Mouse (Mus musculus) thymus, adult 2 months (tissue): ENCODE results near the gene Filip1. TPM values are rescaled to one million over a fixed set of nuclear protein-coding genes. Genes with fewer than 3 reads are reported as not detected.

ENCODE experiments used
- DNase-seq: peaks from one replicate; pipeline ENCODE4 v3.0.0; 2021
- H3K27ac ChIP-seq: fragments of 200-500 bp; 2 replicates; pipeline ENCODE4 v1.5.1; 2012; ENCODE audit warnings: low read length, control low read depth; ENCODE audit not compliant: control insufficient read depth, insufficient read depth
- H3K27me3 ChIP-seq: fragments of 200-500 bp; 2 replicates; pipeline ENCODE4 v1.6.1; 2012; ENCODE audit warnings: mild to moderate bottlenecking, low read length, moderate library complexity, mixed read lengths; ENCODE audit not compliant: control insufficient read depth, insufficient read depth
- H3K36me3 ChIP-seq: fragments of 200-500 bp; 2 replicates; pipeline ENCODE4 v1.6.1; 2012; ENCODE audit warnings: mild to moderate bottlenecking, low read length, moderate library complexity; ENCODE audit not compliant: control insufficient read depth, insufficient read depth
- H3K4me1 ChIP-seq: fragments of 200-500 bp; replicated peaks from 2 replicates; pipeline ENCODE4 v1.6.1; 2012; ENCODE audit warnings: low read length; ENCODE audit not compliant: control insufficient read depth, insufficient read depth
- H3K4me3 ChIP-seq: fragments of 200-500 bp; 2 replicates; pipeline ENCODE4 v1.5.1; 2012; ENCODE audit warnings: mild to moderate bottlenecking, low read length, control low read depth, moderate library complexity; ENCODE audit not compliant: control insufficient read depth, insufficient read depth
- CTCF ChIP-seq: fragments of 200-500 bp; IDR thresholded peaks from 2 replicates; pipeline ENCODE4 v1.5.1; 2012; ENCODE audit warnings: mild to moderate bottlenecking, control low read depth, low read length, moderate library complexity, borderline replicate concordance; ENCODE audit not compliant: control insufficient read depth, poor library complexity, insufficient read depth; ENCODE audit errors: extremely low read depth
- POLR2A ChIP-seq: fragments of 200-500 bp; IDR thresholded peaks from 2 replicates; pipeline ENCODE4 v1.6.1; 2012; ENCODE audit warnings: mild to moderate bottlenecking, low read length, control low read depth, moderate library complexity; ENCODE audit not compliant: control insufficient read depth, poor library complexity, insufficient read depth; ENCODE audit errors: extremely low read depth
- WGBS: fragments of 180-500 bp; shearing (Covaris S2); methylation state at CpG from one replicate; pipeline ENCODE4 v1.1.7; 2018; 5-methylcytosine and 5-hydroxymethylcytosine counted together
- polyA plus RNA-seq: library from polyadenylated mRNA; depleted of rRNA; stranded (reverse); fragments of >200 nt; gene quantifications from 2 replicates; pipeline ENCODE4 v1.2.3, GENCODE M21; 2012

Gene Filip1
- polyA plus RNA-seq, 1 experiment: 0.90 TPM

DNA sequence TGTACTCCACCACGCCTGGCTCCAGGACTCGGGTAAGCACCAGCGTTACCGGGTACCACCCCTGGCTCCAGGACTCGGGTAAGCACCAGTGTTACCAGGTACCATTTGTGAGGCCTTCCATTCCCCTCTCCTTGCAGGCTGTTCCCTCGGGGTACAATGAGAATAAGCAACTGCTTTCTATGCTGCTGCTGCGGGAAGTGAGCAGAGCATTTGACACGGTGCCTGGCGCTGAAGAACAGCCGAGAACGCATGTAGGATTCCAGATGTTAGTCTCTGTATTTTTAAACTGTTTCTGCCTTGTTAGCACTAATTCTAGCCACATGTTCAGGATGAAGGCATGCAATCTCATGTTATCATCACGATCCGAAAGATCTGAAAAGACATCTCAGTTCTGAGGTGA lies 635 bp downstream of the Filip1 start:
- 95% methylated on average over 13 of the region's 13 CpGs for WGBS

DNA sequence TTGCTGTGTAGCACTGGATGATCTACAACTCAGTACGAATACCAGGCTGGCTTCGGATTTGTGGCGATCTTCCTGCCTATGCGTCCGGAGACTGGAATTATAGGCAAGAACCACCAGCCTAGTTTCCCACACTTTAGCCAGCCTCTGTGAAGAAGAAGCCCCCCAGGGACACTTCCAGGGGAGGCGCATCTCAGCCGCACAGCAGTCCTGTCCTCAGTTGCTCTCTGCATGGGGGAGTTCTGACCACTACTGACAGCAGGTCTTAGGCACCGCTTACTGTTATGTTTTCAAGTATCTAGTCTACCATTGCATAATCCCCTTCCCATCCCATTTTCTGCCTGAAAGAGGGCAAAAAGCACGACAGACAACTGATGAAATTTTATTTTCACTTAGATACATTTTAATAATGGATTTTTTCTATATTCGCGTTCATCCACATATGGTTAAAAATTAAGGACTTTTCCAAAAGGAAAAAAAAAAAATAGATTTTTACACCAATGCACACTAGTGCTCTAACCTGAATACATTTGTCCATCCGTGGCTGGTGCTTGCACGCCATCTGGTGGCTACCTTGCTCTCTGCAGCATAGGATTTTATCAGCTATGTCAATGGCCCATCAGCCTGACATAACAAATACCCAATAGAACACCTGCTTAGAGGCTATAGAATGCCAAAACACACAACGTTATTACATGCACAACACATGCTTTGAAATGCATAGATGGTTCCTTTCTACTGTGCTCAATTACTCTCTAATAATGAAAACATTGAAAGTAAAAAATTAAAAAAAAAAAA lies 10.1 kb downstream of the Filip1 start:
- no peak overlapping the region for H3K27ac ChIP-seq
- no peaks in the 10 kb centered on the region for H3K36me3 ChIP-seq
- H3K4me3 ChIP-seq: no peak overlapping the region
- 61% methylated on average over 14 of the region's 14 CpGs for WGBS
- DNase-seq: peak; percentile 81
- no peaks in the 10 kb centered on the region for H3K4me1 ChIP-seq
- no peaks in the 10 kb centered on the region for H3K27me3 ChIP-seq
- TF ChIP-seq CTCF: no peak
- no peak for TF ChIP-seq POLR2A

More for the DNA sequence above, 635 bp downstream of the Filip1 start:
- Histone ChIP-seq H3K36me3 (no peaks in the 10 kb centered on the region), H3K27me3 (no peaks in the 10 kb centered on the region), H3K27ac (no peak overlapping the region), H3K4me3 (no peak overlapping the region), H3K4me1 (no peaks in the 10 kb centered on the region)
- no peak for TF ChIP-seq CTCF
- no peak for TF ChIP-seq POLR2A
- no peak for DNase-seq

DNA sequence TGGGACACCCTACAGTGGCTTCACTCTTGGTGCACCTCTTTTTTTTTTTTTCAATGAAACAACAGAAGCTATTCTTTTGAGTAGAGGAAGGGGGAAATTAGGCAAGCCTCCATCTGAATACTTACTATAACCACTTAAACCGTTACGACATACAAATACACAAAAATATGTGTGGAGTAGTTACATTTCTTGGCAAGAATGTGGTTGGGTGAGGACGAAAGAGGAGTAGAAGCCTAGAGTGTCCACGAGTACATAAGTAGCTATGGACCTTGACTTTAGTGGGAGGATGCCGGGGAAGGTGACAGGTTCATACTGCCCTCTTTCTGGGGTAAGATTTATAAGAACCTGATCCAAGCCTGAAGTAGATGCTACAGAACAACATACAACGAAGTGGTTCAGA lies 15.4 kb downstream of the Filip1 start:
- no peak for TF ChIP-seq POLR2A
- TF ChIP-seq CTCF: no peak
- Histone ChIP-seq H3K4me3 (no peak overlapping the region), H3K27me3 (no peaks in the 10 kb centered on the region), H3K4me1 (no peaks in the 10 kb centered on the region), H3K27ac (no peak overlapping the region), H3K36me3 (no peaks in the 10 kb centered on the region)
- WGBS: 91% methylated on average over 6 of the region's 6 CpGs
- DNase-seq: no peak

DNA sequence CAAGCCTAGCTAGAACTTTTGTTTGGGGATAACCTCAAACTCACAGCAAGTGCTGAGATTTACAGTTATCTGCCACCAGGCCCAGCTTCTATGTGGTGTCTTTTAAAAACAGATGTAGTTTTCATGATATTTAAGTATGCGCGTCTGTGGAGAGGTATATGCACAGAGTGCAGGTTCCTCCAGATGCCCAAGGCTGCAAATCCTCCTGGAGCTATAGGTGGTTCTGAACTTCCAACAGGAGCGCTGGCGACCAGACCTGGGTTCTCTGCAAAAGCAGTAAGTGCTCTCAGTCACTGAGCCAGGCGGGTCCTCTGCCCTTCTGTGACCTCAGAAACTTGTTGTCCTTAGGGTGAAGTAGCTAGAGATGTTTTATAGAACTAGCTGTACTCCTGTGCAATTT lies 18.4 kb downstream of the Filip1 start:
- H3K27ac ChIP-seq: no peak overlapping the region
- H3K36me3 ChIP-seq: no peaks in the 10 kb centered on the region
- TF ChIP-seq POLR2A (no peak), CTCF (no peak)
- H3K4me1 ChIP-seq: no peaks in the 10 kb centered on the region
- no peaks in the 10 kb centered on the region for H3K27me3 ChIP-seq
- no peak for DNase-seq
- WGBS: 95% methylated on average over 5 of the region's 5 CpGs
- H3K4me3 ChIP-seq: no peak overlapping the region

DNA sequence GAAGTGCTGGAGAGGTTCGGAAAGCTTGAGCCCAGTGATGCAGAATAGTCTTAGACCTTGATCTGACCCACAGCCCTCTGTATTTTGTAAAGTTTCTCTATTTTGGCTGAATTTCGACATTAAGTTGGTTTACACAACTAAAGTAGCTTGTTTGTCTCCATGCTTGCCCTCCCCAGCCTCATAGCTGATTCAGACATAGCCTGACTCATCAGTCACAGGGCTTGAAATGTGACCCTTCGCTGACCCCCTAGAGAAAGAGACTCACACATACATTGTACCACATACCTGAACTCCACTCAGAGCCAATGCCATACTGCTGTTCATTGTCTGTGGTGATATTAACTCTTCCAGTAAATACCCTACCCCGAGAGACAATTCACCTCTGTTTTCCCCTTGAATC lies 19.6 kb downstream of the Filip1 start:
- no peak for DNase-seq
- no peak for TF ChIP-seq CTCF
- no peak for TF ChIP-seq POLR2A
- Histone ChIP-seq H3K4me1 (no peaks in the 10 kb centered on the region), H3K36me3 (no peaks in the 10 kb centered on the region), H3K4me3 (no peak overlapping the region), H3K27ac (no peak overlapping the region), H3K27me3 (no peaks in the 10 kb centered on the region)
- WGBS: 90% methylated on average over 4 of the region's 4 CpGs

DNA sequence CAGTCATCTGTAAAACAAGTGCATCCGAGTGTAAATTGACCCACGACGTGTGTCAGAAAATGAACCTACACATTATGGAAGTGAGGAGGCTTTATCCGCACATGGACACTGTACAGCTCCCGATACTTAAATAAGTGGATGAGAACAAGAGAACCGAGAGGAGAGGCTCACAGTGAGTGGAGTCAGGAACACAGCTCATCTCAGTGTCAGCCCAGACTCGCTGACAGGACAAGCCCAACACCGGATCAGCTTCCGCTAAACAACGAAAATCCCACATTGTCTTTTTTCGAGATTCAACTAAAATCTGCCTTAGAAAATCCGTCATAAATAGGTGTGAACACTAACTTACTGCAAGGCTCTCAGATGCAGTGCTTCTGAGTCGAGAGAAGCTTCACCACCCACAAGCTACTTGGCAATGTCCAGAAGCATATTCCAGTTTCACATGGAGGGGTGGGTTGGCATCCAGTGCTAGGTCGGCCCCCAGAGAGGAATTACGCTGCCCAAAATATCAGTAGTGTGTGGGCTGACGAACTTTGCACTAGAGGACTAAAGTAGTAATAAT lies 22.1 kb downstream of the Filip1 start:
- Histone ChIP-seq H3K27ac (no peak overlapping the region), H3K4me1 (no peaks in the 10 kb centered on the region), H3K4me3 (no peak overlapping the region), H3K27me3 (no peaks in the 10 kb centered on the region), H3K36me3 (no peaks in the 10 kb centered on the region)
- WGBS: 96% methylated on average over 16 of the region's 16 CpGs
- DNase-seq: no peak
- TF ChIP-seq CTCF (no peak), POLR2A (no peak)

DNA sequence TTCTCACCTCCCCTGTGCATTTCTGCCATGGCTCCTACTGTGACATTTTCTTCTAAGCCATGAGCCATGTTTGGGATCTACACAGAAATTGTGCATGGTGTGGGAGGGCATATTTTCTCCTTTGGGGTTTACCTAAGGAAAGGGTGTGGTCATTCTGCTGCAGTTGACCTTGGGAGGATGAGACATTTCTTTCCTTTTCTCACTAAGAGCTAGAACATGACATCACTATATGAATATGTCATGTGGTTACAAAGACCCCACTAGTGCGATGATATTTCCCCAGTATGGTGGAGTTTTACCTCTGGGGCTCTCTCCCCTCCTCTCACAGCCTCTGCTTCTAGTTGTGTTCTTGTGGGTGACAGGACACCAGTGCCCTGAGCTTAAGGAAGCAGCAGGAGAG lies 22.9 kb downstream of the Filip1 start:
- Histone ChIP-seq H3K27ac (no peak overlapping the region), H3K4me3 (no peak overlapping the region), H3K4me1 (no peaks in the 10 kb centered on the region), H3K27me3 (no peaks in the 10 kb centered on the region), H3K36me3 (no peaks in the 10 kb centered on the region)
- DNase-seq: no peak
- TF ChIP-seq POLR2A: no peak
- TF ChIP-seq CTCF: no peak
- WGBS: 81% methylated on average over 1 of the region's 1 CpGs
